Comparison of ENCODE assay signal across 9 mouse cellular contexts in genomic region chr5:123377120-123377955, GRCm38 (mm10). TPM values are rescaled to one million over a fixed set of nuclear protein-coding genes. Genes with fewer than 3 reads are reported as not detected.
A peak's percentile ranks its signal among the peaks of the same experiment; 100 is the strongest.
DNase-seq lines count a peak whose midpoint lies in the region; ATAC-seq and TF ChIP-seq lines count a peak whose summit lies in the region.
"Had no signal": no experiment of that assay in that cellular context is flagged by ENCODE, and none has a peak within 500 bp of the region (broad histone marks: within the 10 kb centered on the region; RNA-seq: fewer than 3 reads in every experiment).

No protein-coding gene starts in this region.

- H3K9ac ChIP-seq in hindbrain, postnatal 0 days (replicated peaks; ENCODE audit: low read length), result no peak overlapping the region
- H3K9ac ChIP-seq: embryonic facial prominence, embryonic 15.5 days had no signal

- no peaks in the 10 kb centered on the region for H3K4me1 ChIP-seq in hindbrain, postnatal 0 days (ENCODE audit: insufficient read depth, low read length)

- no peak overlapping the region for H3K4me2 ChIP-seq in hindbrain, postnatal 0 days (ENCODE audit: low read depth, low read length)
- H3K4me2 ChIP-seq: embryonic facial prominence, embryonic 15.5 days had no signal

- DNase-seq in right cerebral cortex, adult 18-20 months, result peak; percentile 64
- no peak for DNase-seq in right cerebral cortex, postnatal 36 days (ENCODE audit: low spot score in 2 of 2)
- peak; percentile 85 for DNase-seq in cerebellum, adult 8-10 months
- peak; percentile 64 to 72 for DNase-seq in frontal cortex, postnatal 25 days (ENCODE audit: low spot score in 2 of 2)
- DNase-seq in hindbrain, postnatal 0 days (ENCODE audit: low spot score), result peak; percentile 84
- DNase-seq in left cerebral cortex, adult 11 months (ENCODE audit: low spot score), result peak; percentile 73
- DNase-seq in spleen, postnatal 36 days (ENCODE audit: low spot score in 2 of 2), result peak; percentile 74 to 82

- ATAC-seq in hindbrain, postnatal 0 days, result peak; percentile 69
- ATAC-seq in megakaryocyte, adult 5-6 weeks (ENCODE audit: poor library complexity, severe bottlenecking), result peak; percentile 77

- TF ChIP-seq CTCF in hindbrain, postnatal 0 days (IDR thresholded peaks at IDR 0.05; ENCODE audit: low read depth), result peak; percentile 97

- H3K9me3 ChIP-seq in hindbrain, postnatal 0 days (ENCODE audit: low read length), result no peaks in the 10 kb centered on the region
- H3K9me3 ChIP-seq: embryonic facial prominence, embryonic 15.5 days had no signal

- H3K27ac ChIP-seq in hindbrain, postnatal 0 days, result no peak overlapping the region

- H3K4me3 ChIP-seq in hindbrain, postnatal 0 days (ENCODE audit: low read length), result no peak overlapping the region
- H3K4me3 ChIP-seq: embryonic facial prominence, embryonic 15.5 days had no signal

- no peaks in the 10 kb centered on the region for H3K27me3 ChIP-seq in hindbrain, postnatal 0 days (ENCODE audit: insufficient read depth, low read length)
- H3K27me3 ChIP-seq: embryonic facial prominence, embryonic 15.5 days had no signal

- WGBS in hindbrain, postnatal 0 days, result 65% methylated on average over 15 of the region's 15 CpGs

- peaks cover 9% of the 10 kb centered on the region; the same call in 1 of the 2 replicates for H3K36me3 ChIP-seq in hindbrain, postnatal 0 days (ENCODE audit: insufficient read depth, low read length)

RNA-seq across cellular contexts. Expression of gene Mlxip, which starts 17.3 kb away (rescaled TPM):
- 16.8 and 17.9 TPM in 2 replicates for total RNA-seq in hindbrain, postnatal 0 days (2014; rRNA removed)
- 8.7 and 12.5 TPM in 2 replicates for polyA plus RNA-seq in hindbrain, postnatal 0 days (2015; fragmentation: Nextera tagmentation; extraction: Ambion mirVana)
- 37.0 and 40.0 TPM in 2 replicates for total RNA-seq in megakaryocyte, adult 5-6 weeks (2015)
- 11.7 and 15.9 TPM in 2 replicates for total RNA-seq in megakaryocyte, adult 5-6 weeks (2017)

RNA-seq across cellular contexts. Expression of gene Bcl7a, which starts 33.7 kb away (rescaled TPM):
- 42.4 and 42.6 TPM in 2 replicates for total RNA-seq in hindbrain, postnatal 0 days (2014; rRNA removed)
- polyA plus RNA-seq in hindbrain, postnatal 0 days (2015; fragmentation: Nextera tagmentation; extraction: Ambion mirVana), result 25.1 and 25.6 TPM in 2 replicates
- total RNA-seq in megakaryocyte, adult 5-6 weeks (2015), result 3.8 and 4.0 TPM in 2 replicates
- 3.8 and 4.7 TPM in 2 replicates for total RNA-seq in megakaryocyte, adult 5-6 weeks (2017)

Comparison
In these comparisons a context has a peak if more than half of its experiments do, and no peak if none do; other contexts are left out.
1. DNase-seq: peak in right cerebral cortex, adult 18-20 months (single experiment), cerebellum, adult 8-10 months (single experiment), frontal cortex, postnatal 25 days (2 of 2), hindbrain, postnatal 0 days (single experiment), left cerebral cortex, adult 11 months (single experiment) and spleen, postnatal 36 days (2 of 2); none in right cerebral cortex, postnatal 36 days (0 of 2).